Mouse (Mus musculus) hindbrain, embryonic 16.5 days (tissue): ENCODE results near the gene Luc7l2. TPM values are rescaled to one million over a fixed set of nuclear protein-coding genes. Genes with fewer than 3 reads are reported as not detected.

Experiments used
- ATAC-seq: fragments of 200-750 bp; cut with Nextera tagmentation; 2 replicates; pipeline ENCODE4 v1.8.0; 2017; ENCODE audit warnings: moderate TSS enrichment, moderate library complexity
- H3K27ac ChIP-seq: fragments of 300-500 bp; sonication (generic); 2 replicates; pipeline ENCODE4 v1.5.1; 2014; ENCODE audit warnings: low read depth, mild to moderate bottlenecking, control low read depth, low read length, moderate library complexity
- H3K27me3 ChIP-seq: fragments of 300-500 bp; sonication (generic); replicated peaks from 2 replicates; pipeline ENCODE4 v1.6.1; 2014; ENCODE audit warnings: low read length; ENCODE audit not compliant: control insufficient read depth, insufficient read depth
- H3K36me3 ChIP-seq: fragments of 300-500 bp; sonication (generic); 2 replicates; pipeline ENCODE4 v1.6.1; 2014; ENCODE audit warnings: mild to moderate bottlenecking, low read length, moderate library complexity, mixed read lengths; ENCODE audit not compliant: control insufficient read depth, insufficient read depth
- H3K4me1 ChIP-seq: fragments of 300-500 bp; sonication (generic); 2 replicates; pipeline ENCODE4 v1.6.1; 2014; ENCODE audit warnings: low read depth, low read length; ENCODE audit not compliant: control insufficient read depth, insufficient read depth
- H3K4me2 ChIP-seq: fragments of 300-500 bp; sonication (generic); 2 replicates; pipeline ENCODE4 v1.6.1; 2014; ENCODE audit warnings: mild to moderate bottlenecking, low read length, control low read depth, moderate library complexity
- H3K4me3 ChIP-seq: fragments of 300-500 bp; sonication (generic); 2 replicates; pipeline ENCODE4 v1.5.1; 2014; ENCODE audit warnings: mild to moderate bottlenecking, low read length, control low read depth, moderate library complexity
- H3K9ac ChIP-seq: fragments of 300-500 bp; sonication (generic); 2 replicates; pipeline ENCODE4 v1.6.1; 2014; ENCODE audit warnings: low read depth, mild to moderate bottlenecking, control low read depth, low read length, moderate library complexity
- H3K9me3 ChIP-seq: fragments of 300-500 bp; sonication (generic); 2 replicates; pipeline ENCODE4 v1.6.1; 2014; ENCODE audit warnings: mild to moderate bottlenecking, low read length, moderate library complexity; ENCODE audit not compliant: control insufficient read depth
- WGBS: fragments of 180-500 bp; shearing (Covaris S2); extraction: QIAGEN DNeasy Blood & Tissue Kit; methylation state at CpG from one replicate; pipeline ENCODE4 v1.1.7; 2014; 5-methylcytosine and 5-hydroxymethylcytosine counted together
- microRNA-seq: library from miRNA; unstranded; fragments of <30 nt; microRNA quantifications from one replicate; pipeline ENCODE4, GENCODE M21; 2017
- polyA plus RNA-seq: library from polyadenylated mRNA; unstranded; fragments of >200 nt; fragmentation: Nextera tagmentation; extraction: Ambion mirVana; gene quantifications from 2 replicates; pipeline ENCODE4 v1.2.1, GENCODE M21; 2015

Luc7l2 gene
- polyA plus RNA-seq, 1 experiment from 2014 or later, result 31.9 TPM

DNA sequence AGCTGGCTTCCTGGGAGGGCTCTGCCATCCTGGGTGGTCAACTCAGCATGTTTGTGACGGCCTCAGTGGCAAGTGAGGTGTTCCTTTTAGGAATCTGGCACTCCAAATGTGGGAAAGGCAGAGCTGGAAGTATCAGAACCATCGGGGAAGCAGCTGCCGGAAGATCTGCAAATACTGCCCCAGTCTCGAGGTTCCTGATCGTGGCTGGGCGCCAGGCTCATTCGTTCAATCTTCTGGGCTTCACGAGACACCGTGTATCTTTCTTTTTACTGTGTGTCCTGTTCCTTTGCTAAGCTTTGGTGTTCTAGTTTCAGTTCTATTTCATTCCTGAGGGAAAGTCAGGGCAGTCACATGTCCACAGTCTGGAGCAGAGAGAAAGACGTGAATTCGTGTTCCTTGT, 89.3 kb downstream of the Luc7l2 start:
- no peaks in the 10 kb centered on the region for H3K36me3 ChIP-seq
- WGBS, result 76% methylated on average over 11 of the region's 11 CpGs
- no peak for ATAC-seq

DNA sequence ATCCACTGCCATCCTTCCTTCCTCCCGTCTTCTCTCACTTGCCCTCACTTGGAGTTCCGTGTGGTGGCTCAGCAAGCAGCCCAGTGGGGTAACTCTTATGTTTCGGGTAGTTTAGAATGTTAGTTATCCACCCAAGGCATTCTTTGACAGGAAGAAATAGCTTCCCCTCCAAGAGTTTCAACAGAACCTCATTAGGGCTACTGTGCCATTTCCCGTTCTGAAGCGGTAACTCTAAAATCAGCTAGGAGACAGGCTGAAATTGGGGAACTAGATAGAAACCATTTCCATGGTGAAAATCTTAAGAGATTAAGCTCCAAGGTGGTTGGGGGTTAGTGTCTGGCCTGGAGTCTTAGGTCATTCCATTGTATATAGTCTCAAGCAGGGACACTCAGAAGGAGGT, 90.1 kb downstream of the Luc7l2 start:
- WGBS, result 64% methylated on average over 5 of the region's 5 CpGs
- ATAC-seq, result no peak

More for the DNA sequence above, 89.3 kb downstream of the Luc7l2 start:
- no peaks in the 10 kb centered on the region for H3K9me3 ChIP-seq
- H3K27ac ChIP-seq, result no peak overlapping the region
- peaks cover 17% of the 10 kb centered on the region for H3K27me3 ChIP-seq
- peaks cover 16% of the 10 kb centered on the region for H3K4me1 ChIP-seq
- no peak overlapping the region for H3K9ac ChIP-seq
- no peak overlapping the region for H3K4me2 ChIP-seq
- H3K4me3 ChIP-seq, result no peak overlapping the region

DNA sequence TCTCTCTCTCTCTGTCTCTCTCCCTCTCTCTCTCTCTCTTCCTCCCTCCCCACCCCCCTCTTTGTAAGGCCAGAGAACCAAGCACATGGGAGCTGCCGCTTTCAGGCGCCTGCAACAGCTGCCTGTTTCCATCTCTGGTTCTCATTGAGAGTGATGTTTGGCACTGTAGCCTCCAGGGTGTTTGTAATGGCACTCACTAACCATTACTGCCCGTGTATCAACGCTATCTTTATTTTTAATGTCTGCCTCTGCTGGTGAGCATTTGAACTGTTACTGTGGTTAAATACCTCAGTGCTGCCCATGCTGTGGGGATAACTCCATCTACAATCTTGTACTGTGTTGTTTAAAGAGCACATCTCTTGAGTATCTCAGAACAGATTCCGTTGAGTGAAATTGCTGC, 90.5 kb downstream of the Luc7l2 start:
- H3K4me2 ChIP-seq, result no peak overlapping the region
- H3K27ac ChIP-seq, result no peak overlapping the region
- WGBS, result 46% methylated on average over 5 of the region's 5 CpGs
- H3K36me3 ChIP-seq, result no peaks in the 10 kb centered on the region
- H3K4me3 ChIP-seq, result no peak overlapping the region
- no peak overlapping the region for H3K9ac ChIP-seq
- peaks cover 9% of the 10 kb centered on the region for H3K4me1 ChIP-seq
- no peaks in the 10 kb centered on the region for H3K9me3 ChIP-seq
- peaks cover 11% of the 10 kb centered on the region for H3K27me3 ChIP-seq
- no peak for ATAC-seq

More for the DNA sequence above, 90.1 kb downstream of the Luc7l2 start:
- Histone ChIP-seq H3K4me2 (no peak overlapping the region), H3K27ac (no peak overlapping the region), H3K9me3 (no peaks in the 10 kb centered on the region), H3K36me3 (no peaks in the 10 kb centered on the region), H3K4me1 (peaks cover 11% of the 10 kb centered on the region), H3K27me3 (peaks cover 13% of the 10 kb centered on the region), H3K4me3 (no peak overlapping the region), H3K9ac (no peak overlapping the region)

DNA sequence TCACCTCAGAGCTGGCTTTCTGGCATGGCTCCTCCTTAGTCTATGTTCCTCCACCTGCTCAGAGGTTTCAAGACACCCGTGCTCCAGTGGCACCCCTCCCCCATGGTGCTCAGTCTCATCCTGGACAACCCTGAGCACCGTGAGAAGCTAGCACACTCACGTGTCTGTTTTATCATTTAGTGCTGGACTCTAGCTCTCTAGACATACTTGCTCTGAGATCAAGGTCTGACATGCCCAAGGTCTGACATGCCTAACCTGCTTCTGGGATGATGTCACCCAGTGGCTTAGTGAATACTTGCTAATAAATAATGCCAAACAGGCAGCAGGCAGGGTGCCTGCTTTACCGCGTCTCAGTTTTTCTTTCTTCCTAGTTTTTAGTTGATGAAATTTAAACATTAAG, 91.5 kb downstream of the Luc7l2 start:
- no peak for ATAC-seq
- no peak overlapping the region for H3K4me3 ChIP-seq
- WGBS, result 75% methylated on average over 5 of the region's 5 CpGs
- H3K27me3 ChIP-seq, result peaks cover 9% of the 10 kb centered on the region
- no peaks in the 10 kb centered on the region for H3K36me3 ChIP-seq
- no peaks in the 10 kb centered on the region for H3K9me3 ChIP-seq
- no peak overlapping the region for H3K27ac ChIP-seq
- no peak overlapping the region for H3K9ac ChIP-seq
- H3K4me2 ChIP-seq, result no peak overlapping the region
- no peaks in the 10 kb centered on the region for H3K4me1 ChIP-seq

DNA sequence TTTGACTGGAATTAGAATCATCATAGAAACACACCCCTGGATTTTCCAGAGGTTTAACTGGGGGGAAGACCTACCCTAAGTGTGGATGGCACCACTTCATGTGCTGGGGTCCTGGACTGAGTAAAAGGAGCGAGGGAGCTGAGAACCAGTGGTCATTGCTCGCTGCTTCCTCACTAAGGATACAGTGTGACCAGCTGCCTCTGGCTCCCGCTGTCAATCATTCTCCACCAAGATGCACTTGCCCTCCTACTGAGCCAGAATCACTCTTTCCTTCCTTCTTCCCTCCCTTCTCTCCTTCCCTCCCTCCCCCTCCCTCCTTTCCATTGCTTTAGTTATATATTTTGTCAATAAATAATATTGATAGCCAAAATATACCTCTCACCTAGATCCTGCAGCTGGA, 91.9 kb downstream of the Luc7l2 start:
- H3K9me3 ChIP-seq, result no peaks in the 10 kb centered on the region
- no peak for ATAC-seq
- no peak overlapping the region for H3K27ac ChIP-seq
- H3K9ac ChIP-seq, result no peak overlapping the region
- peaks cover 5% of the 10 kb centered on the region for H3K27me3 ChIP-seq
- H3K4me3 ChIP-seq, result no peak overlapping the region
- no peak overlapping the region for H3K4me2 ChIP-seq
- H3K36me3 ChIP-seq, result no peaks in the 10 kb centered on the region
- 87% methylated on average over 3 of the region's 3 CpGs for WGBS
- H3K4me1 ChIP-seq, result no peaks in the 10 kb centered on the region

DNA sequence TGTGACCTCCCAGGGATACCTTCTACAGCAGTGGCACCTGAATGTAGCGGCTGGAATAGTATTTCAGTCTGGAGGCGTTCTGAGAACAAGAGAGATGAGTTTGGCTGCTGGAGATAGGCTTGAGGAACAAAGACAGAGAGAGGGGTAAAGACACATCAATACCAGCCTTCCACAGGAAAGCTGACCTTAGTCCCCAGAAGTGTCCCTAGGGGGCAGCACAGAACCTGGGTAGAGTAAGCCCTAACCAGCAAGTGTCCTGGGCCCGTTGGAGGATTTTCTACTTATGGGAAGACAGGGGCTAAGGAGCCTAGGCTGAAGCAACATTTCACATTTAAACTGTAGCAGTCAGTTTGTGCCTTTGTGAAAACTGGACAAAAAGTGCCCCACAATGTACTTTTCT, 98.4 kb downstream of the Luc7l2 start:
- WGBS, result 75% methylated on average over 3 of the region's 3 CpGs
- Histone ChIP-seq H3K27me3 (no peaks in the 10 kb centered on the region), H3K4me3 (no peak overlapping the region), H3K36me3 (no peaks in the 10 kb centered on the region), H3K4me1 (no peaks in the 10 kb centered on the region), H3K4me2 (no peak overlapping the region), H3K27ac (no peak overlapping the region), H3K9me3 (no peaks in the 10 kb centered on the region; the same call in 1 of the 2 replicates), H3K9ac (no peak overlapping the region)
- ATAC-seq, result no peak

DNA sequence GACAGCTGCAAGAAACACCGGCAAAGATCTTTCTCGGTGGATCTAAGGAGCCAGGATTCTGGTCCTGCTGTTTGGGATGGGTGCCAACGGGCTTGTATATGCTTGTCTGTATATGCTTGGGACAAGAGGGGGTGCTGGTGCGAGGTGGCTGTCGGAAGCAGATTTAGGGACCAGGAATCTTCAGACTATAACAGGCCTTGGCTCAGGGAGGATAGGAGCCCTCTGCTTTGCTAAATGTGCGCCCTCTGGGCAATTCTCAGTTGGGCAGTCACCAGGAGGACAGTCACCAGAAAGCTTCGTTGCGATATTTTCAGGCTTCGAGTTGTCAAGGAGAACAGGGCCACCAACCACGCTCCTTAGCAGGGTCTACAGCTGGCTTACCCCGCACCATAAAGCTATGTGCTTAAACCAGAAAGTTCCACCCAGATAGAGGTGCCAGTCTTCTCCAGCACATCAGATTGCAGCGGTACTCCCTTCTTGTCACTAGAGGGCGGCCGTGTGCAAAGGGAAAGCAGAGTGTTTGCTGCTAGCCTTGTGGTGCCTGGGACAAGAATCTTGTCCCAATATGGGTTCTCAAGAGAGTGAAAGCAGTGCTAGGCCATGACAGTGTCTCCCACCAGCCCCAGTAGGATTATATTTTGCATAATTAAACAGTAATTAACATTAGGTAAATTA, 99.3 kb downstream of the Luc7l2 start:
- Histone ChIP-seq H3K4me3 (no peak overlapping the region), H3K27me3 (no peaks in the 10 kb centered on the region), H3K4me2 (no peak overlapping the region), H3K4me1 (no peaks in the 10 kb centered on the region), H3K36me3 (no peaks in the 10 kb centered on the region), H3K27ac (no peak overlapping the region), H3K9me3 (no peaks in the 10 kb centered on the region; the same call in 1 of the 2 replicates), H3K9ac (no peak overlapping the region)
- WGBS, result 42% methylated on average over 14 of the region's 14 CpGs
- ATAC-seq, result peak; percentile 84

Small RNA genes lying within 50 kb of the gene (microRNA-seq; reads per million reads assigned to microRNA genes)
- gene Mir7670, result not detected

Other genes starting within 250 kb of the Luc7l2 start
- 1.4 and 1.6 TPM in 2 replicates for gene Zc3hav1, start 196.7 kb upstream of the Luc7l2 start, polyA plus RNA-seq
- gene Ttc26, start 169.9 kb upstream of the Luc7l2 start, polyA plus RNA-seq, result 4.6 and 5.8 TPM in 2 replicates
- 14.6 and 16.3 TPM in 2 replicates for gene Ubn2, start 117.4 kb upstream of the Luc7l2 start, polyA plus RNA-seq
- gene Fmc1, start 17.8 kb upstream of the Luc7l2 start, polyA plus RNA-seq, result 183 and 225 TPM in 2 replicates
- gene Klrg2, start 85.9 kb downstream of the Luc7l2 start, polyA plus RNA-seq, result 0.15 and 0.21 TPM in 2 replicates
- 27.4 and 28.2 TPM in 2 replicates for gene Clec2l, start 111.7 kb downstream of the Luc7l2 start, polyA plus RNA-seq